Mouse (Mus musculus): ENCODE measurements around the gene Atp6v1d. TPM values are rescaled to one million over a fixed set of nuclear protein-coding genes. Genes with fewer than 3 reads are reported as not detected.

The Atp6v1d gene
- polyA plus RNA-seq (2012; rRNA removed) = 215 and 242 TPM in 2 replicates

GRCm38 (mm10) chr12:78861496-78862253 lies at the start of gene Atp6v1d, which contains the start of gene Eif2s1:
Atp6v1d (minus strand) TSS chr12:78861638.
Eif2s1 (plus strand) TSS chr12:78861819.
- DNase-seq (ENCODE audit: extremely low spot score in 1 of 2, low spot score in 1 of 2) = peak; percentile 99

GRCm38 (mm10) chr12:78910684-78911461 lies 49.4 kb upstream of the Atp6v1d start:
- DNase-seq (ENCODE audit: extremely low spot score in 1 of 2, low spot score in 1 of 2) = no peak

GRCm38 (mm10) chr12:78908081-78908605 lies 46.7 kb upstream of the Atp6v1d start:
- no peak for DNase-seq (ENCODE audit: extremely low spot score in 1 of 2, low spot score in 1 of 2)

- no peak for DNase-seq (ENCODE audit: extremely low spot score in 1 of 2, low spot score in 1 of 2)
These were observed 45.3 kb upstream of the Atp6v1d start, which contains the start of gene Plek2 for GRCm38 (mm10) chr12:78906707-78907162. Plek2 (minus strand) TSS chr12:78906964.

GRCm38 (mm10) chr12:78904499-78904898 lies 43.1 kb upstream of the Atp6v1d start:
- no peak for DNase-seq (ENCODE audit: extremely low spot score in 1 of 2, low spot score in 1 of 2)

GRCm38 (mm10) chr12:78903313-78903712 lies 41.9 kb upstream of the Atp6v1d start:
- no peak for DNase-seq (ENCODE audit: extremely low spot score in 1 of 2, low spot score in 1 of 2)

GRCm38 (mm10) chr12:78901467-78901866 lies 40.0 kb upstream of the Atp6v1d start:
- no peak for DNase-seq (ENCODE audit: extremely low spot score in 1 of 2, low spot score in 1 of 2)

- no peak for DNase-seq (ENCODE audit: extremely low spot score in 1 of 2, low spot score in 1 of 2)
These were observed 36.4 kb upstream of the Atp6v1d start for GRCm38 (mm10) chr12:78897861-78898260.

GRCm38 (mm10) chr12:78891149-78891548 lies 29.7 kb upstream of the Atp6v1d start:
- no peak for DNase-seq (ENCODE audit: extremely low spot score in 1 of 2, low spot score in 1 of 2)

- no peak for DNase-seq (ENCODE audit: extremely low spot score in 1 of 2, low spot score in 1 of 2)
These were observed 28.6 kb upstream of the Atp6v1d start for GRCm38 (mm10) chr12:78890062-78890461.

- no peak for DNase-seq (ENCODE audit: extremely low spot score in 1 of 2, low spot score in 1 of 2)
These were observed 13.1 kb upstream of the Atp6v1d start for GRCm38 (mm10) chr12:78874581-78874980.

- DNase-seq (ENCODE audit: extremely low spot score in 1 of 2, low spot score in 1 of 2) = no peak
These were observed 6.7 kb upstream of the Atp6v1d start for GRCm38 (mm10) chr12:78868115-78868514.

- DNase-seq (ENCODE audit: extremely low spot score in 1 of 2, low spot score in 1 of 2) = no peak
These were observed 4.0 kb upstream of the Atp6v1d start for GRCm38 (mm10) chr12:78865434-78865833.

GRCm38 (mm10) chr12:78862254-78862730 lies 854 bp upstream of the Atp6v1d start:
- no peak for DNase-seq (ENCODE audit: extremely low spot score in 1 of 2, low spot score in 1 of 2)

GRCm38 (mm10) chr12:78860921-78861495 lies 430 bp downstream of the Atp6v1d start:
- DNase-seq (ENCODE audit: extremely low spot score in 1 of 2, low spot score in 1 of 2) = peak in 1 of 2 experiments; percentile 30

- no peak for DNase-seq (ENCODE audit: extremely low spot score in 1 of 2, low spot score in 1 of 2)
These were observed 13.2 kb downstream of the Atp6v1d start for GRCm38 (mm10) chr12:78848246-78848645.

- no peak for DNase-seq (ENCODE audit: extremely low spot score in 1 of 2, low spot score in 1 of 2)
These were observed 19.0 kb downstream of the Atp6v1d start for GRCm38 (mm10) chr12:78842429-78842828.

- peak in 1 of 2 experiments; percentile 7 for DNase-seq (ENCODE audit: extremely low spot score in 1 of 2, low spot score in 1 of 2)
These were observed 21.5 kb downstream of the Atp6v1d start for GRCm38 (mm10) chr12:78839906-78840305.

- DNase-seq (ENCODE audit: extremely low spot score in 1 of 2, low spot score in 1 of 2) = no peak
These were observed 26.9 kb downstream of the Atp6v1d start for GRCm38 (mm10) chr12:78834496-78834895.

GRCm38 (mm10) chr12:78814437-78814836 lies 47.0 kb downstream of the Atp6v1d start:
- DNase-seq (ENCODE audit: extremely low spot score in 1 of 2, low spot score in 1 of 2) = no peak

- no peak for DNase-seq (ENCODE audit: extremely low spot score in 1 of 2, low spot score in 1 of 2)
These were observed 59.6 kb downstream of the Atp6v1d start for GRCm38 (mm10) chr12:78801836-78802235.
